Mouse (Mus musculus) erythroblast, embryonic 14.5 days (primary cell): Measurements from ENCODE around the gene Fastk. TPM values are rescaled to one million over a fixed set of nuclear protein-coding genes. Genes with fewer than 3 reads are reported as not detected.

Experiments
- H3K27me3 ChIP-seq: 2 replicates; pipeline ENCODE4 v1.6.1; 2012; ENCODE audit warnings: inconsistent platforms; ENCODE audit not compliant: control insufficient read depth
- H3K36me3 ChIP-seq: 2 replicates; pipeline ENCODE4 v1.6.1; 2012; ENCODE audit warnings: mild to moderate bottlenecking, inconsistent platforms; ENCODE audit not compliant: control insufficient read depth
- H3K4me1 ChIP-seq: 2 replicates; pipeline ENCODE4 v1.6.1; 2012; ENCODE audit warnings: inconsistent platforms; ENCODE audit not compliant: control insufficient read depth
- H3K4me3 ChIP-seq: replicated peaks from 2 replicates; pipeline ENCODE3; 2012; ENCODE audit warnings: moderate library complexity, mild to moderate bottlenecking, inconsistent platforms
- H3K9me3 ChIP-seq: 2 replicates; pipeline ENCODE4 v1.6.1; 2012; ENCODE audit warnings: low read length, inconsistent platforms, mixed read lengths; ENCODE audit not compliant: control insufficient read depth
- GATA1 ChIP-seq: IDR thresholded peaks from 2 replicates; pipeline ENCODE4 v1.6.1; 2012; ENCODE audit warnings: low read length, inconsistent platforms, mixed read lengths
- TAL1 ChIP-seq: IDR thresholded peaks from 3 replicates; pipeline ENCODE4 v1.6.1; 2012; ENCODE audit warnings: low read length, inconsistent platforms, mixed read lengths
- polyA plus RNA-seq: library from polyadenylated mRNA; stranded (reverse); fragments of >175 nt; gene quantifications from 2 replicates; pipeline ENCODE4 v1.2.3, GENCODE M21; 2012

Fastk gene
- polyA plus RNA-seq, 1 experiment: 33.8 TPM

GRCm38 (mm10) chr5:24481647-24482046 lies 36.6 kb upstream of the Fastk start:
- Histone ChIP-seq H3K36me3 (peaks cover 96% of the 10 kb centered on the region), H3K27me3 (no peaks in the 10 kb centered on the region), H3K4me3 (no peak overlapping the region), H3K9me3 (no peaks in the 10 kb centered on the region), H3K4me1 (peaks cover 4% of the 10 kb centered on the region; the same call in 1 of the 2 replicates)
- TF ChIP-seq GATA1 (no peak), TAL1 (no peak)

- Histone ChIP-seq H3K4me1 (peaks cover 13% of the 10 kb centered on the region), H3K4me3 (no peak overlapping the region), H3K36me3 (peaks cover 73% of the 10 kb centered on the region), H3K27me3 (peaks cover 24% of the 10 kb centered on the region), H3K9me3 (no peaks in the 10 kb centered on the region; the same call in 1 of the 2 replicates)
- no peak for TF ChIP-seq GATA1
- TF ChIP-seq TAL1: no peak
Measured at GRCm38 (mm10) chr5:24477909-24478308, 32.8 kb upstream of the Fastk start.

GRCm38 (mm10) chr5:24475476-24476241 lies 30.6 kb upstream of the Fastk start:
- peaks cover 28% of the 10 kb centered on the region for H3K27me3 ChIP-seq
- peaks cover 56% of the 10 kb centered on the region for H3K36me3 ChIP-seq

GRCm38 (mm10) chr5:24474723-24475261 lies 29.7 kb upstream of the Fastk start:
- Histone ChIP-seq H3K4me1 (peaks cover 13% of the 10 kb centered on the region), H3K4me3 (peak overlapping the region; percentile 27), H3K9me3 (no peaks in the 10 kb centered on the region; the same call in 1 of the 2 replicates), H3K36me3 (peaks cover 50% of the 10 kb centered on the region), H3K27me3 (peaks cover 28% of the 10 kb centered on the region)
- TF ChIP-seq GATA1 (no peak), TAL1 (no peak)

More at GRCm38 (mm10) chr5:24475476-24476241, 30.6 kb upstream of the Fastk start:
- Histone ChIP-seq H3K4me3 (no peak overlapping the region), H3K4me1 (peaks cover 13% of the 10 kb centered on the region), H3K9me3 (no peaks in the 10 kb centered on the region; the same call in 1 of the 2 replicates)
- TF ChIP-seq TAL1 (no peak), GATA1 (no peak)

- Histone ChIP-seq H3K4me1 (peaks cover 13% of the 10 kb centered on the region), H3K4me3 (peak overlapping the region; percentile 27), H3K9me3 (no peaks in the 10 kb centered on the region; the same call in 1 of the 2 replicates), H3K27me3 (peaks cover 28% of the 10 kb centered on the region), H3K36me3 (peaks cover 47% of the 10 kb centered on the region)
- no peak for TF ChIP-seq TAL1
- no peak for TF ChIP-seq GATA1
Measured at GRCm38 (mm10) chr5:24474025-24474722, 29.1 kb upstream of the Fastk start.

GRCm38 (mm10) chr5:24472884-24473619 lies 28.0 kb upstream of the Fastk start:
- H3K4me1 ChIP-seq: peaks cover 13% of the 10 kb centered on the region
- TF ChIP-seq GATA1 (no peak), TAL1 (no peak)
- H3K36me3 ChIP-seq: peaks cover 38% of the 10 kb centered on the region
- H3K9me3 ChIP-seq: no peaks in the 10 kb centered on the region; the same call in 1 of the 2 replicates
- peaks cover 28% of the 10 kb centered on the region for H3K27me3 ChIP-seq
- H3K4me3 ChIP-seq: no peak overlapping the region

- H3K4me3 ChIP-seq: no peak overlapping the region
- H3K4me1 ChIP-seq: peaks cover 13% of the 10 kb centered on the region
- peaks cover 28% of the 10 kb centered on the region for H3K27me3 ChIP-seq
- no peaks in the 10 kb centered on the region; the same call in 1 of the 2 replicates for H3K9me3 ChIP-seq
- no peak for TF ChIP-seq GATA1
- no peak for TF ChIP-seq TAL1
- peaks cover 25% of the 10 kb centered on the region for H3K36me3 ChIP-seq
Measured at GRCm38 (mm10) chr5:24470600-24470999, 25.5 kb upstream of the Fastk start.

- peaks cover 2% of the 10 kb centered on the region; the same call in 1 of the 2 replicates for H3K4me1 ChIP-seq
- peaks cover 38% of the 10 kb centered on the region for H3K36me3 ChIP-seq
- H3K27me3 ChIP-seq: no peaks in the 10 kb centered on the region
- H3K9me3 ChIP-seq: no peaks in the 10 kb centered on the region
- H3K4me3 ChIP-seq: no peak overlapping the region
- TF ChIP-seq TAL1: no peak
- TF ChIP-seq GATA1: no peak
Measured at GRCm38 (mm10) chr5:24466762-24467161, 21.7 kb upstream of the Fastk start.
